Mouse (Mus musculus): ENCODE measurements around the gene Gm9958.

The Gm9958 gene

DNA sequence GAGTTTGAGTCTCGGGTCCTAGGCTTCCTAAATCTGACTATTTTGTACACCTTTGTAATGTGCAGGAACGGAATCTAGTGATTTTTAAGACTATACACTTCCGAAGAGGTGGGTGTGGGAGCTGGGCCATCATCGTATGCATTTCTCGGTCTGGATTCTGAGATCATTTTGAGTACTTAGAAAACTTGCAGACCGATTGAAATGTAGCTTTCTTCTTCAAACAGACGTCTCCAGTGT, at the start of gene Gm9958:
Gene Gm9958, plus strand, starts transcription at position 138 of the 237 bp plus-strand sequence.
- DNase-seq (ENCODE audit: low spot score in 2 of 2): no peak

GRCm38 (mm10) chr5:90331071-90331470, 35.9 kb upstream of the Gm9958 start:
- DNase-seq (ENCODE audit: low spot score in 2 of 2): no peak

GRCm38 (mm10) chr5:90332478-90332877, 34.5 kb upstream of the Gm9958 start:
- DNase-seq (ENCODE audit: low spot score in 2 of 2): no peak

DNA sequence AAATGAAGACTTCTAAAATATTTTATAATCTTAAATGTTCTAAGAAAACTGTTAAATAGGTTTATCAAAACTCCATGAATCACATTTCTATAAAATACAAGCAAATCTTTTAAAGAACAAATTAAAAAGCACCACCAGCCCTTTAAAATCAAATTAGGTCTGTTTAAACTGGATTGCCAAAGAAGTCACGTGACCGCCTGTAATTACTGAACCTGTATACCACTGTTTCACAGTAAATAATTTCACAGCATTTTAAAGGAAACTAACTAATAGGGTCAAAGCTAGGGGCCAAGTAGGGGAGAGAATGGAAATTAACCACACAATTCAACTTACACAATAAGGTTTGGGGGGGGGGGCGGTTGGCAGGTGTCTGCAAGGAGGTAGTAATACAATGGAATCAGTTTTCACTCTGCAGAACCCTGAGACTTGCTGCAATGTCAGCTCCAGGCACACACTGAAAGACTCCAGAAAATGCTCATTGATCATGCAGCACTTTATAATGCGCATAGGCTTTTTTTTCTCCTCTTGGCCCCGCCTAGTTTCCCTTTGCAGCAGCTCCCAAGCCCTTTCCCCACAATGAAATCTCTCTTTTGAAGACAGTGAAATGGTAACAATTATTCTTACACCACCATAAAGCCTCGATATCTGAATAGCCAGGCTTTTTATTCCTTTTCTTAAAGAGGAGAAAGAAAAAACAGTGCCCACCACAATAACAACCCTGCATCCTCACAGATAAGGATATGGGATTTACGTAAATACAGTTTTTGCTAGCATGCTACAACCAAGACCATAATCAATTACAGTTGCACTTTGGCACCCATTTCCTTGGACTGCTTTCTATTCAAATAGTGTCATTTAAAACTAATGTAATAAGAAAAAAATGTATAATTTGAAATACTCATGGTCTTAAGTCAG, 28.6 kb upstream of the Gm9958 start:
- no peak for DNase-seq (ENCODE audit: low spot score in 2 of 2)

DNA sequence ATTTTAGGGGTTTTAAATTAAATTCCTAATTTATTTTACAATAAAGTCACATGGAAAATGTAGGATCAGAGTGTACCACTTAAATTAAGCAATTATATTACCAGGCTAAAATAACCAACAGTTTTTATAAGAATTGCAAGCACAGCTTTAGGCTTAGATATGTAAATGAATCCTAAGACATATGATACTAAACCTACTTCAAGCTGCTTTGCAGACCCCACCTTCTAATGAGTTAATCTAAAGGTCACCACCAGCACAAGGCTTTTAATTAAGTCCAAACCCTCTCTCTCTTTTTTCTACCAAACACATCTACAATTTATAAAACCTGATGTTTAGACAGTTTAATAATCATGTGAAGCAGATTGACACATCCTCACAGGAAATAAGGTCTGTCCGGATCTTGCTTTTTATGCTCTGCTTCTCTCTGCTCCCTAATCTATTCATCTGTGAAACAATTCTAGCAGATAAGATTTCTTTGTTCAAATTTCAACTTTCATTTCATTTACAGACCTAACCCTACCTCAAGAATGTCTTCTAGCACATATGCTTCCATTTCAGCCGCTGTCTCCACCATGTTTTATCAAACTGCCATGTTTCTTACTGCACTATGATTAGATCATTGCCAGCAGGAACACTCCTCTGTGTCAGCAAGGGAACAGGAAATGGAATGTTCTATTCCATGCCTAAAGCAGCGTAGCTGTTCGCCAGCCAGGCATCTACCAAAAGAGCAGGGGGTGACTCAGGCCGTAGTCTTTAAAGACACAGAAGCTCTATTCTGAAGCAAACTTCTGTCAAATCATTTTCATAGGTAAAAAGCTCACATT, 27.7 kb upstream of the Gm9958 start:
- DNase-seq (ENCODE audit: low spot score in 2 of 2): peak; percentile 55 to 63

GRCm38 (mm10) chr5:90339953-90340343, 27.1 kb upstream of the Gm9958 start:
- DNase-seq (ENCODE audit: low spot score in 2 of 2): no peak

DNA sequence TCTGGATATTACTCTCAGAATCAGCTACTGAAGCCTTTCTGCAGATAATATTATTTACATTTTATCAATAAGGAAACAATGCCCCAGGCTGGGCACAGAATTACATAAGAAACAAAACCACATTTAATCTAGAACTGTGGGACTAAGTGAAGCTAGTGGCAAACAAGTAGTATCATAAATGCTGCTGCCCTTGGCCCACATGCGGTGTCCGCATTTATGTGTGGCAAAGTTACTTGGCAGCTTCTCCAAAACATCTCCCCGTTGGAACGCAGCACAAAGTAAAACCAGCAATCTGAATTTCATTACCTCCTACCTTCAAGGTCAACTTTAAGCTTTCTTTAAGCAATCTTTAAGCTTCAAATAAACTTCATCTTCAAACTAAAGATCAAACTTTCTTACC, 26.2 kb upstream of the Gm9958 start:
- no peak for DNase-seq (ENCODE audit: low spot score in 2 of 2)

DNA sequence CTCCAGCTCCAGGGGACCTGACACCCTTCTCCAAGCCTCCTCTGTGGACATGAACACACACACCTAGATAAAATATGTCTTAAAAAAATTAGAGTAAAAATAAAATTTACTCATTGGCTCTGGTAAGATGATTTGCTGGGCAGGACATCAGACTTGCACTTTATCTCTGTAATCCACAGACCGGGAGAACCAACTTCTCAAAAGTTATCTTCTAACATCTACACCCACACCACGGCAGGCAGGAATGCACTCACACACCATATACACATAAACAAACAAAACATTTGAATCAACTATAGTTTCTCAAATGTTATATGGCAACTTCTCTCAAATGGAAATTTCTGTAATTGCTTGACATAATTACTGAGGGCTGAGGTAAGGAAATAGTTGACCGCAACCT, 20.1 kb upstream of the Gm9958 start:
- DNase-seq (ENCODE audit: low spot score in 2 of 2): no peak

GRCm38 (mm10) chr5:90353552-90354317, 13.3 kb upstream of the Gm9958 start:
- no peak for DNase-seq (ENCODE audit: low spot score in 2 of 2)

- no peak for DNase-seq (ENCODE audit: low spot score in 2 of 2)
These were observed 11.2 kb upstream of the Gm9958 start for GRCm38 (mm10) chr5:90355824-90356223.

DNA sequence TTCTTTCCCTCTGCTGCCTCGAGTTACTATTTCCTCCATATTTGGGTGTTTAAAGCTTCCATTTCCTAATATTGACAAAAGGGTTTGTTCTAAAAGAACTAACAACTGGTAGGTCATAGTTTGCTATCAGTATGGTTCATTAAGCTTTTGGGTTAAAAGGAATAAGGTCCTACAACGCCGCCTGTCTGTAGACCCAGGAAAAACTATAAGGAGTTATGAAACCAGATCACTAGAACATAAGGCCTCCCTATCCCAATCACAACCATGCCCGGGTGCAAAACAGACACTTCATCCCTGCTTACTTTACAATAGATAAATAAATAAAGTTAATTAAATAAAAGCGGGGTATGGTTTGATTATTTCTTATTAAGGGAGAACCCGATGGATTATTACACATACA, 2.5 kb upstream of the Gm9958 start:
- DNase-seq (ENCODE audit: low spot score in 2 of 2): peak; percentile 38 to 53

- peak; percentile 42 to 58 for DNase-seq (ENCODE audit: low spot score in 2 of 2)
These were observed 1.7 kb upstream of the Gm9958 start for GRCm38 (mm10) chr5:90365141-90365951.

DNA sequence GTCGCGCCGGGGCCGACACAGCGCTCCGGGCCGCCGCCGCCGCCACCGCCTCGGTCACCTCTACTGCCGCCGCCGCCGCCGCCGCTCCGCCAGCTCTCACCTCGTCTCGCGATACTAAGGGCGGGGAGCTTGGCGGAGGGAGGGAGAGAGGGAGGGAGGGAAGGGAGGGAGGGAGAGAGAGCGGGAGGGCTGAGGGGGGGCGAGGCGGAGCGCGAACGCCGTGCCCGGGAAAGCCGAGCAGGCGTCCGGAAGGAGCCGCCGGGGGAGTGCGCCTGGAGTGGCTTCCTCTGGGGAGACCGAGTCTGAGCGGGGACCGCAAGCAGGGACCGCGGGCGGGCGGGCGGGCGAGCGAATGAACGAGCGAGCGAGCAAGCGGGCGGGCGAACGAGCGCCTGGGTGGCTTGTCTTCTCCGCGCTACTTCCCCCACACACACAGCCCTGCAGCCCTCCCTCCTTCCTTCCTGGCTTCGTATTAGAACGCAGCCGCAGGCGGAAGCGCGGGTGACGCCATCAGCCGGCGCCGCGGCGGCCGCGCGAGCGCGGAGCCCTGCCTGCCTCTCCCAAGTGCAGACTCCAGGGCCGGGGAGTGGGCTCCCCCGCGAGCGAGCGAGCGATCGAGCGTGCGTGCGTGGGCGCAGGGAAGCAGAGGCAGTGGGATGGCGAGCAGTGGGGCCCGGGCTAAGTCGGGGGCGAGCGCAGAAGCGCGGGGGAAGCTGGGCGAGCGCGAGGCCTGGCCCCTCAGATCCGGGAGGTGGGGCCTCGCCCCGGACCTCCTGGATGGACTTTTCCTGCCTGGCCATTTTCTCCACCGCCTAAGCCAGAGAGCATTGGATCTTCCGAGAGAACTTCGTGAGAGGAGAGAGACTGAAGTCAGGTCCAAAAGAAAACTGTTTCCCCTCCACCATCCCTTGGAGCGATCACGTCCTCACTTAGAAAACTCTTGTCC, 610 bp upstream of the Gm9958 start, which contains the start of gene Ankrd17:
Gene Ankrd17, minus strand, starts transcription at position 457 of the 946 bp plus-strand sequence.
- DNase-seq (ENCODE audit: low spot score in 2 of 2): peak; percentile 88 to 92

- no peak for DNase-seq (ENCODE audit: low spot score in 2 of 2)
These were observed 3.4 kb downstream of the Gm9958 start for GRCm38 (mm10) chr5:90370401-90370800.

DNA sequence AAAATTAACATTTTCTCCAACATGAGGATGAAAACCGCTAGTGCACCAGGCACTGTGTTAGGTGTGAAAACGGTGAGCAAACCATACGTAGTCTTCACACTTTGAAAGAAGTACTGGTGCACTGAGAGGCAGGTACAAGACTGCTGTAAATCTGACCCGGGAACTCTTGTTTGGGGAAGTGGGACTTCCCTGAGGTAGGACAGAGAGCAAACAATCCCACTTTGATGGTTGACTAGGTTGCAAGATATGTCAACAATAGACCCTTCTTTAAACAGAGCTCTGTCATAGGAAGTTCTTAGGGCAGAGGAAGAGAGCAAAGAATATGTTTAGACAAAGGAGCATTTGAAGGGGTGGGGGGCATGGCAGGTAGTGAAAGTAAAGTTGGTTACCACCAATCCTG, 6.7 kb downstream of the Gm9958 start:
- no peak for DNase-seq (ENCODE audit: low spot score in 2 of 2)

- DNase-seq (ENCODE audit: low spot score in 2 of 2): no peak
These were observed 14.5 kb downstream of the Gm9958 start for GRCm38 (mm10) chr5:90381458-90381857.

DNA sequence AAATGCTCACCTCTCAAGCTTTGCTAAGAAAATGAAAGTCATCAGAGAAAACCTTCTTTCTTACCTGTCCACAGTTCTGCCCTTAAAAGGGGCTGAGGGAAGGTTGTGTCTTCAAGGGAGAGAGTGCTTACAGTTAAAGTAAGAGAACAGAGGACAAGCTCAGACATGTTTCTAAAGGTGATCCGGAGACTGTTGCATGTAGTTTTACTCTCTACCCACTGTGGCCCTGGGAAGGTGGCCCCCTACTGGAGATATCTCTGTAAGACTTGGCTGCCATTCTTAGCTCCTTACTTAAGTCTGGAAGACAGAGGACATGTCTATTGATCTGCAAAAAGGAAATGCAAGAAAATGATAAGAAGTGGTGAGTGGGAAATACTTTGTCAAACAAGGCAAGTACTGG, 16.1 kb downstream of the Gm9958 start:
- DNase-seq (ENCODE audit: low spot score in 2 of 2): no peak

- no peak for DNase-seq (ENCODE audit: low spot score in 2 of 2)
These were observed 26.8 kb downstream of the Gm9958 start for GRCm38 (mm10) chr5:90393764-90394163.

GRCm38 (mm10) chr5:90394322-90394721, 27.3 kb downstream of the Gm9958 start:
- no peak for DNase-seq (ENCODE audit: low spot score in 2 of 2)

GRCm38 (mm10) chr5:90396817-90397216, 29.8 kb downstream of the Gm9958 start:
- peak in 1 of 2 experiments; percentile 18 for DNase-seq (ENCODE audit: low spot score in 2 of 2)

All from frontal cortex, postnatal 10 days (tissue).